Mouse (Mus musculus): ENCODE results near the gene Alkbh2. TPM values are rescaled to one million over a fixed set of nuclear protein-coding genes. Genes with fewer than 3 reads are reported as not detected.

Gene Alkbh2
- total and polyA plus RNA-seq, 3 experiments, result 15.2 to 22.6 TPM; not detected in 1

DNA sequence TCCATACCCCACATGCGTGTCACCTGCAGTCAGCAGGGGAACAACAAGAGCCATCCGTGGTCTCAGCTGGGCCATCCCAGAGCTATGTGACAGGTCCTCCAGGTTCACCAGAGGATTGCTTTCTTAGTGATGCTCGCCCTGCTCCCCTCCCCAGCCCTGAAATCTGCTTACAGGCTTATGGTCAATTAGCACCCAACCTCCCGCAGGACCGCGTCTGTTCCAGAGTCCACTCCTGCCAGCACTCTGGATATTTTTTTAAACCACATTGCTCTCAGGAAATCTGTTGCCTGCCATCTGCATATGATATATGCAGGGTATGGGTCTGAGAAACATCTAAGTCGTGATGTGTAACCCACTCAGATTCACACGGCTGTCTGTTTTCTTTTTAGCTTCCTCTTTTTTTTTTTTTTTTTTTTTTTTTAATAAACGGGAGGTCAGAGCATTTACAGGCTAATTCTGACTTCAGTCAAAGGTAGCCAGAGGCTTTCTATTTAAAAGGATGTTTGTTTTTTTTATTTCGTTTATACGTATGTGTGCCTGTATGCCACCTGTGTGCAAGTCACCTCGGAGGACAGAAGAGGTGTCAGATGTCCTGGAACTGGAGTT is 40.0 kb downstream of the Alkbh2 start:
- no peak overlapping the region for H3K27ac ChIP-seq (ENCODE audit: control insufficient read depth, low read depth, low read length)
- no peaks in the 10 kb centered on the region for H3K9me3 ChIP-seq (replicated peaks; ENCODE audit: insufficient read depth, low read length)
- DNase-seq (ENCODE audit: low read depth, low spot score), result peak; percentile 10
- no peaks in the 10 kb centered on the region for H3K4me1 ChIP-seq (ENCODE audit: control insufficient read depth in 1 of 2, insufficient read depth in 2 of 2, low read length in 2 of 2)
- no peaks in the 10 kb centered on the region for H3K36me3 ChIP-seq (ENCODE audit: control insufficient read depth in 1 of 2, insufficient read depth in 2 of 2, low read length in 2 of 2)
- no peak overlapping the region for H3K9ac ChIP-seq (ENCODE audit: control insufficient read depth, low read depth, low read length, poor library complexity, severe bottlenecking)
- no peaks in the 10 kb centered on the region for H3K79me2 ChIP-seq (ENCODE audit: control insufficient read depth, insufficient read depth, low read length, poor library complexity)
- no peak overlapping the region for H3K4me3 ChIP-seq (ENCODE audit: control insufficient read depth in 1 of 2, insufficient read depth in 1 of 2, low read depth in 2 of 2, low read length in 2 of 2)
- H3K27me3 ChIP-seq (ENCODE audit: control insufficient read depth in 1 of 2, insufficient read depth in 2 of 2, low read length in 2 of 2), result peaks cover 3 to 6% of the 10 kb centered on the region in 2 experiments; a peak in 2 of 4 replicates
- TF ChIP-seq GATA1 (IDR thresholded peaks at IDR 0.05; ENCODE audit: low read depth, low read length) (no peak), ZNF384 (IDR thresholded peaks at IDR 0.05; ENCODE audit: low read depth, low read length) (peak; percentile 94), MAX (IDR thresholded peaks at IDR 0.05; ENCODE audit: low read length) (no peak), MYC (IDR thresholded peaks at IDR 0.05; ENCODE audit: low read depth, low read length) (no peak), POLR2A (IDR thresholded peaks at IDR 0.05; ENCODE audit: control insufficient read depth in 1 of 2, insufficient read depth in 1 of 2, low read depth in 1 of 2, low read length in 2 of 2, poor library complexity in 1 of 2) (no peak), NELFE (IDR thresholded peaks at IDR 0.05; ENCODE audit: low read depth, low read length) (no peak), MAZ (IDR thresholded peaks at IDR 0.05; ENCODE audit: low read depth, low read length) (no peak), RAD21 (IDR thresholded peaks at IDR 0.05; ENCODE audit: low read depth, low read length) (no peak)

DNA sequence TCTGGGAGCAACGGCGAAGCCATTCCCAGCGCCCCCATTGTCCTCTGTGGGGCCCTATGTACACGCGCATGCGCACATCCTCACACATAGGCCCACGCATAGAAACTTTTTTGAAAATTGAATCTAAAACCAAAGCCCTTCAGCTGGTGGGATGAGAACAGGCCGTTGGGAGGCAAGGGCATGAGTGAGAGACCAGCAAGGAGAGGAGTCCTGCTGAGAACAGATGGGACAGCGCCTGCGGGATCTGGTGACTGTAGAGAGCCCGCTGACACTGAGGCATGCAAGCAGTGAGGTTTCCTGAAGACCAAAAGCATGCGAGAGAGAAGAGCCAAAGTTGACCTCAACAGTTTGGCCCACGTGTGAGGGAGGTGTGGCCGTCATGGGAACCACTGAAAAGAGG is 42.5 kb downstream of the Alkbh2 start:
- no peak for TF ChIP-seq ZC3H11A (IDR thresholded peaks at IDR 0.05; ENCODE audit: low read depth, low read length)
- TF ChIP-seq GATA1 (IDR thresholded peaks at IDR 0.05; ENCODE audit: low read depth, low read length), result no peak
- no peak for TF ChIP-seq ZNF384 (IDR thresholded peaks at IDR 0.05; ENCODE audit: low read depth, low read length)
- TF ChIP-seq RCOR1 (IDR thresholded peaks at IDR 0.05; ENCODE audit: low read depth, low read length), result no peak
- TF ChIP-seq CHD1 (IDR thresholded peaks at IDR 0.05; ENCODE audit: low read depth, low read length), result no peak
- no peak for TF ChIP-seq POLR2A (IDR thresholded peaks at IDR 0.05; ENCODE audit: control insufficient read depth in 1 of 2, insufficient read depth in 1 of 2, low read depth in 1 of 2, low read length in 2 of 2, poor library complexity in 1 of 2)
- no peak for TF ChIP-seq ZKSCAN1 (IDR thresholded peaks at IDR 0.05; ENCODE audit: low read depth, low read length)
- TF ChIP-seq TCF12 (IDR thresholded peaks at IDR 0.05; ENCODE audit: low read depth, low read length), result no peak
- TF ChIP-seq MAFK (IDR thresholded peaks at IDR 0.05; ENCODE audit: borderline replicate concordance, low read depth, low read length), result no peak
- no peak for TF ChIP-seq NELFE (IDR thresholded peaks at IDR 0.05; ENCODE audit: low read depth, low read length)
- TF ChIP-seq MAX (IDR thresholded peaks at IDR 0.05; ENCODE audit: low read length), result no peak
- TF ChIP-seq USF2 (IDR thresholded peaks at IDR 0.05; ENCODE audit: borderline replicate concordance in 1 of 2, insufficient read depth in 1 of 2, low read depth in 1 of 2, low read length in 2 of 2), result no peak
- TF ChIP-seq NRF1 (IDR thresholded peaks at IDR 0.05; ENCODE audit: insufficient read depth, low read depth, low read length, poor library complexity, severe bottlenecking), result no peak

More for the DNA sequence above, 42.5 kb downstream of the Alkbh2 start:
- no peak overlapping the region for H3K9ac ChIP-seq (ENCODE audit: control insufficient read depth, low read depth, low read length, poor library complexity, severe bottlenecking)
- H3K79me2 ChIP-seq (ENCODE audit: control insufficient read depth, insufficient read depth, low read length, poor library complexity), result no peaks in the 10 kb centered on the region
- H3K4me1 ChIP-seq (ENCODE audit: control insufficient read depth in 1 of 2, insufficient read depth in 2 of 2, low read length in 2 of 2), result no peaks in the 10 kb centered on the region
- H3K27me3 ChIP-seq (ENCODE audit: control insufficient read depth in 1 of 2, insufficient read depth in 2 of 2, low read length in 2 of 2), result peaks cover 3 to 6% of the 10 kb centered on the region in 2 experiments; a peak in 2 of 4 replicates
- no peak overlapping the region for H3K27ac ChIP-seq (ENCODE audit: control insufficient read depth, low read depth, low read length)
- H3K36me3 ChIP-seq (ENCODE audit: control insufficient read depth in 1 of 2, insufficient read depth in 2 of 2, low read length in 2 of 2), result no peaks in the 10 kb centered on the region
- no peaks in the 10 kb centered on the region for H3K9me3 ChIP-seq (replicated peaks; ENCODE audit: insufficient read depth, low read length)
- H3K4me3 ChIP-seq (ENCODE audit: control insufficient read depth in 1 of 2, insufficient read depth in 1 of 2, low read depth in 2 of 2, low read length in 2 of 2), result no peak overlapping the region
- DNase-seq (ENCODE audit: low read depth, low spot score), result no peak

Data from MEL (cell line).